Mouse (Mus musculus) yolk sac, embryonic 10.5 days (tissue): ENCODE data around the gene Adgrf5.
"Not testable (repeated sequence)": the region's sequence is repeated elsewhere in the genome, so short reads cannot be mapped to it uniquely, and the experiment has no call there.

Experiments used
- DNase-seq: peaks from one replicate; pipeline ENCODE4 v3.0.0-alpha.2; 2017; ENCODE audit warnings: low spot score

Gene Adgrf5

DNA sequence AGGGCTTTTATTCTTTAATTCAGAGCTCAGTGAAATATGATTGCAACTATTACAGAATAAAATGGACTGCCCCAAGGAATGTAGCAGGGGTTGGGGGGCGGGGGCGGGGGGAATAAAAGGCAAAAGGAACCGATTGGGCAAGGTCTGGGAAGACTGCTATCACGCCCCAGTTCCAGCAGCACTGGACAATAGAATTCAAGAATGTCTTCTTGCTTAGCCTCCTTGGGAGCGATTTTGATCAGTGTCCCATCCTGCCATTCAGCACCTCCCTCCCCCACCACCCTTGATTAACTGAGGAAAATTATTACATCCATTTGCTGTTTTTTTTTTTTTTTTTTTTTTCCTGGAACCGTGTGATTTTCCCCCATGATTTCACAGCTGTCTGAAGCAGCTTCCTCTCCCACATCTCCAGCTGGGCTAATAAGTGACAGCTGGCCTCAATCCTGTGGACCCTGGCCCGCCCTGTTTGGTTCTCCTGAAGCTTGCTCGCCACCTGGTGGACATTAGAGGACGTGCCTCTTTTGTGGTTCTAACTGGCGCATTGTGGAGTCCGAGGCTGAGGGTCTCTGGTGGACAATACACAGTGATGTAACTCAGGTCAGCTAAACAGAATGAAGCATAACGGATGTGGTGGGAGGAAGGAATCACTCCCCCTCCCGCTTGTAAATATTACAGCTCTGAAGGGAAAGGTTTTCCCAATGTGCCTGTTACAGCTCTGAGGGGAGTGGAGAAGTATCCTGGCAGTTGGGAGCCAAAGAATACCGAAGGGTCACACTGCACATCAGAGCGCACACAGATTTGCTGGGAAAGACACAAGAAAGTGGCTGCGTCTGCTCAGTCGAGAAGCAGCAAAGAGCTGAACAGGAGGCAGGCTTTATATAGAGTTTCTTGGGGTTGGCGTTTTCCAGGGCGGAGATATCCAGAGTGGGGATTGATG is 100.3 kb downstream of the Adgrf5 start:
- DNase-seq: peak; percentile 68

DNA sequence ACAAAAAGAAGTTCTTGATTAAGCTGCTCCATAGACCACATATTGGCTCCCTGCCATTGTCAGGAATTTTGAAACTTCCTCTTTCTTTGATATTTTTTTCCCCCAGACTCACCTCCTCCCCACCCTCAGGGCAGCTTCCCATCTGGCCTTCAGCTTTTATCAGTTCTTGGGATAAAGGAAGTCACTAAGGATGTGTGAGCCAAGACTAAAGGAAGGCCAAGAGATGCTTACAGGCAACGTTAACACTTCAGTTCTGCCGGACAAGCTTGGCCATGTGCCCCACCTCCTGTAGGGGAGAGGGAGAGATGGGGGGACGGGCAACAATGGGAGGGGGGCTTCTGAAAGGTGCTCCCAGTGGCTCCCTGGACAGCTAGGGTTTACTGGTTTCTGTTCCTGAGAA is 109.8 kb downstream of the Adgrf5 start:
- no peak for DNase-seq

DNA sequence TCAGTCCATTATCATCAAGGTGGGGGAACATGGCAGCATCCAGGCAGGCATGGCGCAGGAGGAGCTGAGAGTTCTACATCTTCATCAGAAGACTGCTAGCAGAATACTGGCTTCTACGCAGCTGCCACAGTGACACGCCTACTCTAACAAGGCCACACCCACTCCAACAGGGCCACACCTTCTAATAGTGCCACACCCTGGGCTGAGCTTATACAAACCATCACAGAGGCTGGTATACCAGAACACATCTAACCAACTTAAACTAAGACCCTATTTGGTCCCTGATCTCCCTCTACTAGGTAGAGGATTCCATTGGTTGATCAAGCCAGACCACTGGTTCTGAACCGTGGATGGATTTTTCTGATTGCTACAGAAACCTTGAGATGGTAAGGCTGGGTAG is 112.3 kb downstream of the Adgrf5 start:
- DNase-seq: no peak

DNA sequence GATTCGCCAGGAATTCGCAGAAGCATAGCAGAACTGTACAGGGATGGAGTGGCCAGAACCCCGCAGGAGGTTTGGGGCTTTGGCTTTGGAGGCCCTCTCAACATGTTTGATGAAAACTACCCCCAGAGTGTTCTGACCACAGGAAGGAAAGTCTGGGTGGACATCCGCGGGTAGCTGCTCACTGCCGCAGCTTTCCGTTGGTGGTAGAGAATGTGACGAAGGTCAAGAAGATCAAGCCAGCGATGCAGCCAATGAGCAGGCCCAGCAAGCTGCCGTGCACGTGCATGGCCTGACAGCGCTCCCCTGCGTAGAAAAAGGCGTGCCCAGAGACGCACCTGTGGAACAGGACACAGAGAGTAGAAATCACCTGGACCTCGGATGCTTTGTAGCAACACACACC is 114.5 kb downstream of the Adgrf5 start:
- DNase-seq: no peak

DNA sequence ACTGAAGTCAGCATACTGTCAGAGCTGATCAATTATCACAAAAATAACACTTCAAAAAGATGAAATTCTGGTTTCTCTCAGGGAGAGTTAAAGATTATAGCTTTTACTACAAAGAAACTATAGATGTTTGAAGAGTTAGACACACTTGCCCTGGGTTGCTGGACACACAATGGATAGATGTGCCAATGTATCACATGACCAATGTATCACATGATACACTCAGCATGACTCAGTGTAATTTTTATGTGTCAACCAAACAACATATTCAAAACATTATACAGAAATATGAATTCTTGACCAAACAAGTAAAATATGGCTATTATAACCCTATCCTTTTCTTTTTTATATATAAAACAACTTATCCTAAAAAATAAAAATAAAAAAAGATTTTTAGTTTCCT is 117.4 kb downstream of the Adgrf5 start:
- DNase-seq: no peak

DNA sequence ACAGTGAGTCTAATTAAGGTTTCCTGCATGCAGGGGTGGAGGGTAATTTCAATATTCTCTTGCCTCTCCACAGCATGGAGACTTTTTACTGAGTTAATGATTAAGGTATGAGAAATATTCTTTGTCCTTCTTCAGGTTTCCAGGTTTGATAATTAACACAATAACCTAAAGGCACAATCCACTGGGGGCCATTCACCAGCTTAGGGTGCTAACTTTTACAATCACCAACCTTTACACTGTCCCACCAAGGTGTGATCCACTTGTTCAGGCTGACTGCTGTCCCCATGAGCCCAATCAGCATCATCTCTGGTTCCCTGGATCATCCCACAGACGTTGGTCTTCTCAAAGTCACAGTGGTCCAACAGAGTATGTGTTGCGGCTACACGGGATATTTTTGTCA is 125.7 kb downstream of the Adgrf5 start:
- DNase-seq: no peak

DNA sequence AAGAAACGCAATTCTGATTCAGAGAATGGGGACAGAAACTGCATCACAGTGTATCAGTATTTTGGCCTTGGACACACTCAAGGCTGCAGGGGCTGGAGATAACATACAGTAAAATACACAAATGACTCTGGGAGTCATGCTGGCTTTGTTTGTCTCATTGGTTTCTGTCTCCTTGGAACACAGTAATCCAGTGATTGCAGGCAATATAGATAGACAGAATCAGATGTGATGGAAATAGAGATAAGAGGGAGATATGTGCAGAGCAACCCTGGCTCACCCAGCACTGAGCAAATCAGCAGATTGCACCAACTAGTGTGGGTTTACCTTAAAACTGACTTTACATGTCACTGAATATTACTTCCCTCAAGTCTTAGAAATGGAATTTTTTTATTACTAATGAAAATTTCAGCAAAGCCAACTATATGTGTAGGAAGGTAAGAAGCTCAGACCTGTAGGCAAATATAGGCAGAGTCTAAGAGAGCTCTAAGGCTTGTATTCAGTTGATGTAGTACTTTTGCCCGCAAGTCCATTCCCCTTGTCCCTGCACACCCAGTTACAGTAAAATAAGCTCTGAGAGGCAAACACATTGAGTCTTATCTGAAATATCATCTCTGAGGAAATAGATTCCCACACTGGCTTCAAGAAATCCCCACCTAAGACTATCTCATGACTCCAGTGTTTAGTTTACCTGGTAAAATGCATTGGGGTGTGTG is 128.3 kb downstream of the Adgrf5 start:
- no peak for DNase-seq

DNA sequence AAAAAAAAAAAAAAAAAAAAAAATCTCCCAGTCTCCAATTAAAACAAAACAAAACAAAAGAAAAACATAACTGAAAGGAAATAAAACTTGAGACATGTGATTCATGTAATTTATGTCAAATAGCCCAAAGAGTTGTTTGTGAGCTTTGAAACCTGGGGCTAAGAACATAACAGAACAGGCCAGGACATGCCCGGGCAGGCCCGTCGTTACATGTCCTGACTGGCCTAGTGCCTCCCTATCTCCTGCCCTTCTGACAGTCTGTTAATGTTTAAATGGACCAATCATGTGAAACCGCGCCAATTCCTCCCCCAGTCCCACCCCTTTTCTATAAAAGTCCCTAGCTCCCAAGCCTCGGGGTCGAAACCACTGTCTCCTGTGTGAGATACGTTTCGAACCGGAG is 130.1 kb downstream of the Adgrf5 start:
- not testable (repeated sequence) for DNase-seq

DNA sequence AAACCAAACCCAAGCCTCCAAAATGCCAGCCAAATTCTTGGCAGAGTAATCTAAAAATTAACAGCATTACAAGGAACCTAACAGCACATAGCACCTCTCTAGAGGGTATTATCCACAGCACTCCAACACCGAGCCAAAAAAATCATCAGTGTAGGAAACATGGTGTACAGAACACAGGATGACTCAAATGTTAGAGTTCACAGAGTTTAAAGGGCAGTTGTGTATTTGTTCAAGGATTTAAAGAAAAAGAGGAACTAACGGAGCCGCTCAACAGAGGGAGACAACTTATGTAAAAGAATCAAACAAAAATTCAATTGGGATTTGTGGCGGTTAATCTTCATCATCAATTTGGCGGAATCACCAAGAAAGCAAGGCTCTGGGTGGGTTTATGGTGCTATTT is 135.3 kb downstream of the Adgrf5 start:
- no peak for DNase-seq

DNA sequence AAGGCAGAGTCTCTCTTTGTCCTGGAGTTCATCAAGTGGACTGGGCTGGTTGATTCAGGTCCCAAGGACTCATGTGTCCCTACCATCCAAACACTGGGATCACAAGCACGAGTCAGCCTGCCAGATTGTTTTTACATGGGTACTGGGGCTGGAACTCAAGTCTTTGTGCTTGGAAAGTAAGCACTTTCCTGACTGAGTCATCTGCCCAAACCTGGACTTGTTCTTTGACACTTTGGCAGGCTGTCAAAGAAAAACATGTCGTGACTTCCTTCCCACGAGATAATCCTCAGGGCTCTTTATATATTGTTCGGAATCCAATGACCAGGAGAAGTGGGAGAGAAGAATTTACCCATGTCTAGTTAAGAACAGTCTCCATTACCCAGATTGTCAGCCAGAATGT is 137.3 kb downstream of the Adgrf5 start:
- no peak for DNase-seq

DNA sequence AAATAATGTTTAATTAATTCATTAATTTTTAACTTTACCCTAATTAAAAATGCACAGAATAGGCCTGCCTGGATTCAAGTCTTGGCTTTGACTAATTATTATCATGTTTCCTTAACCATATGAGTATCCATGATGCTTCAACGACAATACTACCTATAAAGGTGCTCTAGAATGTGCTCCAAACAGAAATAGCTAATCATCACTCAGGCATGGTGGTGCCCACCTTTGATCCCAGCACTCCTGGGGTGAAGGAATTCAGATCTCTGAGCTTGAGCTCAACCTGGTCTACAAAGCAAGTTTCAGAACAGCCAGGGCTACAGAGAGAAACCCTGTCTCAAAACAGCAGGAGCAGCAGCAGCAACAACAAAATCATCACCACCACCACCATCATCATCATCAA is 140.3 kb downstream of the Adgrf5 start:
- DNase-seq: no peak

DNA sequence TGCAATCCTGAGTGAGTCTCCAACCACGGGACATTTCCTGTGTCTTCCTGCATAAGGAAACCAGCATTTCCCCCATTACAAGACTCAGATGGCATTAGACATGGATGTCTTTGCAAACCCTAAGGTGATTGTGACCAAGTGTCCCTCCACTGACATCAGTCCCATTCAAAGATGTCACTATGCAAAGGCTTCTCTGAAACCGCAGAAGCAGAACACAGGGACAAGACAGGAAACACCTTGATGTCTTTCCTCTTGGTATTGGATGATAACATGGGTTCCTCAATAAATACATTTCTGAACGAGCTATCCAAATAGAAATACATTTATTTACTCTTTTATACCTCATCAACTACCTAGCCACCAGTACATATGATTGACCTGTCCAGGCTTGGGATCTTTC is 141.0 kb downstream of the Adgrf5 start:
- no peak for DNase-seq

DNA sequence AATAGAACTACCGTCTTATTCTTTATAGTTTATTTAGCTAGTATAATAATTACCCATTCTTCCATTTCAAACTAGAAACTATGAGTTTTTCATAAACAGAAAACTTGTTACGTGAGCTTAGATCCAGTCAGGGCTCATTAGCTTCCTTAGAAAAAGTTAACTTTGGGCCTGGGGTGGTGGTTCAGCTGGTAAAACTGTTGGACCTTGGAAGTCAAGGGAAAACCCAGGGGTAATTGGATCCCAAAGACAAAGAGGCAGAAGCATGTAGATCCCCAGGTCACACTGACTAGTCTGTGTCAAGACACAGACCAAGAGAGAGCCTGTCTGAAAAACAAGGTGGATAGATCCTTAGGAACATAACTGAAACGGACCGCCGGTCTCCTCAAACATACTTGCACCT is 141.4 kb downstream of the Adgrf5 start:
- DNase-seq: no peak

DNA sequence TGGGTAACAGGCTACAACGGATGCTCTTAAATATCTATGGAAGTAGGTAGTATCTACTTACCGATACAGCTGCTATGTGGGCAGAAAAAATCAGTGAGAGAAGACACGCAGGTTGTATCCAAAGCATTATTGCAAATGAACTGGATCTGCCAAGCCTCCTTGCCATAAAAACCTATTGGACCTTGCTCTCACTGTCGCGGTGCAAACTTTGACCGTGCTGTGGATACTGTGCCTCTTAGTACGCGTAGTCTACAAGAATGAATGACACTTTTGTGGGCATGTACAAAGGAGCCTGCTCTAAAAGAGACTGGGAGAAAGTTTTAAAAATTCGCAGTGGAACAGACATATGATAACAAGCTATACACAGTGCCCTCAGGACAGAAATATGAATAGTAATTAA is 142.3 kb downstream of the Adgrf5 start, which contains the start of gene Mep1a:
Gene Mep1a, minus strand, starts transcription at position 221 of the 400 bp plus-strand sequence.
- DNase-seq: no peak

DNA sequence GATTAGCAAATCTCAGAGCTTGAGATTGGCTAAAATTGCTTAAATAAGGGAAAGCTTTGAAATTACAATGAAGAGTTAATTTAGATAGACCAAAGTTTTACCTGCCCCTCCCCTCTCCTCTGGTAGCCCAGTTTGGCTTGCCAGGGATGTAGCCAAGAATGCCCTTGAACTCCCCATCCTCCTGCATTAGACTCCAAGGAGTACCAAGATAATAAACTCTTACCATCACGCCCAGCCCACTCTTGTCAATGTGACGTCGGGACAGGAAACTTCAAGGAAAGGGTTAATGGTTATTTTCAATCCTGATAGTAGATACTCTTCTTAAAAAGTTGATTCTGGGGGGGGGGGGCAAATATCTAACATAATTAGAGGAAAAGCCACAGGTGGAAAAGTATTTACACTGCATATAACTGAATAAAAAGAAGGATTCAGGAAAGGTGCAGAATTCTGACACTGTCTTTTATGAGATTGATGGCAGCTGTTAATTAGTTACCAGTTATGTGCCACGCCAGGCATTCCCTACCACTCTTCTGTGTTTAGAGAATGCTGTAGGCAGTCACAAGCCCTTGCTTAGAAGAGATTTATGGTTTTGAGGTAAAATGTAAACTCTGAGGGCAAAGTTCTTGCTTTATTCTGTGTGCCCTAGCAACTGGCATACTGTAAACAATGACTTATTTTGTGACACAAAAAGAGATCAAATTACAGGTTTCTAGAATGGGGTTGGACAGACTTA is 143.8 kb downstream of the Adgrf5 start:
- no peak for DNase-seq

DNA sequence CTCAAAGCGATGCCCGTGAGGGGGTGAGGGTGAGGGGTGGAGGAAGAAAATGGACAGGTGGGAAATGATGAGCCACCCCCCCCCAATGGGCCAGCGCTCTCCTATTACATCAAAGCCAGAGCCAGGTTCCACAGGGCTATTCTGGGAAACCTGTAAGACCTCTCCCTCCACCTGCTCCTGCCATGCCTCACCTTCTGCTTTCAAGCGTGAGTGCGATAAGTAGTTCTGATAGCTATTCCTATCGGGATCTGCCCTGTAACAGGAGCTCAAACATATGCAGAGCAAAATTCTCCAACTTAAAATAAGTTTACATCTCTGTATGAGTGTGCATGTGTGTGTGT is 144.3 kb downstream of the Adgrf5 start:
- DNase-seq: no peak
